Mouse (Mus musculus): Measurements from ENCODE around the gene Lrba.

Lrba gene

GRCm38 (mm10) chr3:86518506-86519109, 294.1 kb downstream of the Lrba start:
- DNase-seq (ENCODE audit: low read depth, low spot score), result no peak

- DNase-seq (ENCODE audit: low read depth, low spot score), result no peak
Observed at GRCm38 (mm10) chr3:86522880-86523505, 298.5 kb downstream of the Lrba start.

- peak; percentile 77 for DNase-seq (ENCODE audit: low read depth, low spot score)
Observed at GRCm38 (mm10) chr3:86531531-86532269, 307.2 kb downstream of the Lrba start.

- no peak for DNase-seq (ENCODE audit: low read depth, low spot score)
Observed at GRCm38 (mm10) chr3:86536751-86537150, 312.3 kb downstream of the Lrba start.

- peak; percentile 58 for DNase-seq (ENCODE audit: low read depth, low spot score)
Observed at GRCm38 (mm10) chr3:86538645-86539554, 314.4 kb downstream of the Lrba start.

- DNase-seq (ENCODE audit: low read depth, low spot score), result peak; percentile 52
Observed at GRCm38 (mm10) chr3:86539555-86540168, 315.2 kb downstream of the Lrba start.

GRCm38 (mm10) chr3:86541074-86541614, 316.7 kb downstream of the Lrba start:
- no peak for DNase-seq (ENCODE audit: low read depth, low spot score)

GRCm38 (mm10) chr3:86541863-86542397, 317.4 kb downstream of the Lrba start:
- no peak for DNase-seq (ENCODE audit: low read depth, low spot score)

- DNase-seq (ENCODE audit: low read depth, low spot score), result peak; percentile 70
Observed at GRCm38 (mm10) chr3:86544785-86545184, 320.3 kb downstream of the Lrba start.

GRCm38 (mm10) chr3:86545945-86546344, 321.5 kb downstream of the Lrba start:
- DNase-seq (ENCODE audit: low read depth, low spot score), result no peak

GRCm38 (mm10) chr3:86546471-86547250, 322.2 kb downstream of the Lrba start:
- no peak for DNase-seq (ENCODE audit: low read depth, low spot score)

- DNase-seq (ENCODE audit: low read depth, low spot score), result no peak
Observed at GRCm38 (mm10) chr3:86547251-86547791, 322.8 kb downstream of the Lrba start.

GRCm38 (mm10) chr3:86548091-86549015, 323.9 kb downstream of the Lrba start, which contains the start of gene Mab21l2:
Gene Mab21l2 (minus strand): TSS chr3:86548629.
- DNase-seq (ENCODE audit: low read depth, low spot score), result peak; percentile 85

- peak; percentile 81 for DNase-seq (ENCODE audit: low read depth, low spot score)
Observed at GRCm38 (mm10) chr3:86550301-86551010, 326.0 kb downstream of the Lrba start.

GRCm38 (mm10) chr3:86551011-86551728, 326.7 kb downstream of the Lrba start:
- DNase-seq (ENCODE audit: low read depth, low spot score), result no peak

- no peak for DNase-seq (ENCODE audit: low read depth, low spot score)
Observed at GRCm38 (mm10) chr3:86552170-86552569, 327.7 kb downstream of the Lrba start.

- no peak for DNase-seq (ENCODE audit: low read depth, low spot score)
Observed at GRCm38 (mm10) chr3:86558976-86559375, 334.5 kb downstream of the Lrba start.
